Mouse (Mus musculus): ENCODE data around the gene Irx4.

Irx4 gene

DNA sequence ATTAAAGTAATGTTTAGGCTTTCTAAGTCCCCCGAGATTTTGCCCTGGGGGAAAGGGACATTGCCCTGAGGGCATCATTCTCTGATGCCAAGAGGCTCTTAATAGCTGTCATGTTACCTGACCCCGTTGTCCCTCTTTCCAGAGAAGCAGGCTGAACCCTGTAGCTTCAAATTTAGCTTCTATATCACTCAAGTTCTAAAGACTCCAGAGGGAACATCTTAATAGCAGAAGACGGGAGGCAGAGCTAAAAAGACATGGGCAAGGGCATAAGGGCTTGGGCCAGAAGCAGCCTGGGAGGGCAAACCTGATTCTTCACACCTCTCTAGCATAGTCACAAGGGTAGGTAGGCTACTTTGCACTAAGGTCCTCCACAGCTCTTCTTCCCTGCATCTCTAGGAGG, 9.6 kb downstream of the Irx4 start:
- in situ Hi-C loops (cut with MboI, MseI), result no loop called here

DNA sequence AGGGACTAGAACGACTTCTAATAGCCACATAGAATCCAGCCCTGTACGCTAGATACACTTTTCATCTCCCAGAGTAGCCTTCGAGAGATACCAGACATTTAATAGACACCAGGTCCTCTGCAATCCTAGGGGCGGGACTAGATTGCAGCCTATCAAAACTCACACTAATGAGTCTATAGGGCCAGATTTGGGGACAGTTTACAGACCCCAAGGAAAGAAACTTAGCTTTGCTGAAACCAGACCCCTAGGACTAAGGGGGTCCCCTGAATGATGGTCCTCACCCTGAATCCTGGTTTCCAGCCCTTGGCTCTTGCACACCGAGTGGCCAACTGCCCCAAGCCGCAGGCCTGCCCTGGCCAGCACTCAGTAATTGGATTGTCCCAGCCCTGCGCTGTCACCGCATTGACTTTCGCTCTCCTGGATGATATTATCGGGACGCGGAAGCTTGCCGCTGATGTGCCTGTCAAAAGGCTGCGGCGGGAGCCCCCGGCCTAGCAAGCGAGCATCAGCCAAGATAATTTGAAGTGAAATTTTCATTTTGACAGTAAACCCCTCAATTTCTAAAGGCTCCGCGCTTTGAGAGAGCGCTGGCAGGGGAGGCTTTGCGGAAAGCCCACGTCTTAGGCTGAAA, 10.3 kb downstream of the Irx4 start:
- in situ Hi-C loops (cut with MboI, MseI), result no loop called here

DNA sequence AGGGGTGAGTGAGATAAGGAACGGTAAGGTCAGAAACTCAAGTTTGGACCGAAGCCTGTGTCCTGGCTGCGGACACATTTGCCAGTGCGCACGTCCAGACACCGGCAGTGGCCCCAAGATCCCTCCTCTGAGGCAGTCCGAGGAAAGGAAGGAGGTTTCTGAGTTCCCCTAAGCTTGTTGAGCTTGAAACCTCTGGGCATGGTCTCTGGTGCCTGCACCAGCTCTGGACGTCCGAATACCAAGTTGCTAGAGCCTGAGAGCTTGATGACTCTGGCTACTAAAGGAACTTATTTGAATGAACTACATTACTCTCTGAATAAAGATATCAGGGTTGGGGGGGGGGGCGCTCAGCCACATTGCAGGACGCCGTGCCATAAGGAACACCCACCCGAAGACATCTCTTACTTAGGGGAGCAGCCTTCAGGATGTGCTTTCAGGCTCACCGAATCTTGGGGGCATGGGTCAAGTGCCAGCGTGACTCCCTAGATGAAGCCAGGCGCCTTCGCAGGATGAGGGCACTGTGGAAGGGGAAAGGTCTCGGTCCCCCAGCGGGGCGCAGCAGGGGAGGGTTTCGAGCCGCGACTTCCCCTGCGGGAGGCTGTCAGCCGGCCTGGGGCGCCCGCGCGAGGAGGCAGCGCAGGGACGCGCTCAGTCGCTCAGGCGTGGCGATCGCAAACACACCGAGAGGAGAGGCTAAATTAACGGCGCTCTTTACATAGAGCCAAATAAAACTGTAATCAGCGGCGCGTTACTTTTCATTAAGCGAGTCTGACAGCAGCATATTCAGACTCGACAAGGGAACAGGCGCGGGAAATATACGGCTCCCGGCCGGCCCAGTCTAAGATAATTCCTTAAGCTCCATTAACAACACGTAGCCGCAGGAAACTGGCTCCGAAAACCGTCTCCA, 11.3 kb downstream of the Irx4 start:
- in situ Hi-C loops (cut with MboI, MseI), result no loop called here

DNA sequence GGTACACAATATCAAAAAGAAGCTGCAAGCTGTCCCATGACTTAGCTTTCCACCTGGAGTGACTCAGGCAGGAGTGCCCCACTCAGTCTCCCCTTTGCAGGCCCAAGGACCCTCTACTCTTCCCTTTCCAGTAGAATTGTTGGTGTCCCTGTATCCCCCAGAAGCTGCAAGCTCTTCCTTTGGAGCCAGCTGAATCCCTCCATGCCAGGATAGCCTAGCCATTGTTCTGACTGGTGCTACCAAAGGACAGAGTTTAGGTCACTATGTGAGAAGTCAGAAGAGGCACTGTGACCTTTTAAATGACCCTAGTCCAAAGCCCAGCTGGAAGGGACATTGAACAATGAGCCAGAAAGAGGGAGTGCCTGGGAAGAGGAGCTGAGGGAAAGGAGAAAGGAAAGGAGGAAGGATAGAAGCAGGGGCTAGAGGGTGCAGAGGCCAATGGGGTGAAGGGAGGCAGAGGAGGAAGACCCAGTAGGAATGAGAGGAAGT, 12.6 kb downstream of the Irx4 start:
- in situ Hi-C loops (cut with MboI, MseI), result no loop called here

DNA sequence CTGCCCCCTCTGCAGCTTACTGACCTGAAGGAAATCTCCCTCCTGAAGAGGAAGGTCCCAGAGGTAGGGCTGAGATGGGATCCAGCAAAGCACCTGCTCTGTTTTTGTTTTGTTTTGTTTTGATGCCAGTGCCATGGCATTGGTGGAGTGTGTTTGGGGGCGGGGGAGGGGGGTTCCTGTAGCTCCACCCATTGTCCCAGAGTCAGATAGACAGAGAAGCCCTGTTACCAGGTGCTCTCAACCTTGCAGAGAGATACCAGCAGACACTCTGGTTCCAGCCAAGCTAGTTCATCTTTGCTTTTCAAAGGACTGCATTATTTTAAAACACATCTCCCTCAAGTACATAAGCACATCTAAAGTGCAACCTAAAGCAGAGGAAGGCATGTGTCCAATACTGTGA, 13.3 kb downstream of the Irx4 start:
- in situ Hi-C loops (cut with MboI, MseI), result no loop called here

DNA sequence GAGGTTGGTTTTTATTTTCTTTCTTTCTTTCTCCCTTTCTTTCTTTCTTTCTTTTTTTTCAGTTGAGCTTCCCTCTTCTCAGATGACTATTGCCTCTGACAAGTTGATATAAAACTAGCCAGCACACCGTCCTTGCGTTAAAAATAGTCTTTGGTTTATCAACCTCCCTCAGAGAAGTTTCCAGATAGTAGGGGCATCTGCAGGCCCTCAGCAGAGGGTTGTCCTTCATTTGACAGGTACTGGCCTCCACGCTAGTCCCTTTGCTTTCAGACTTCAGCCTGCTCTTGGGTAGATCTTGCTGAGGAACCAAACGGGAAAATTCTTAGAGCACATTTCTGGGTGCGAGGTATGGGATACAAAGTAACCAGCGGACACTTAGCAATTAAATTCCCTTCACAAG, 17.1 kb downstream of the Irx4 start:
- in situ Hi-C loops (cut with MboI, MseI), result no loop called here

DNA sequence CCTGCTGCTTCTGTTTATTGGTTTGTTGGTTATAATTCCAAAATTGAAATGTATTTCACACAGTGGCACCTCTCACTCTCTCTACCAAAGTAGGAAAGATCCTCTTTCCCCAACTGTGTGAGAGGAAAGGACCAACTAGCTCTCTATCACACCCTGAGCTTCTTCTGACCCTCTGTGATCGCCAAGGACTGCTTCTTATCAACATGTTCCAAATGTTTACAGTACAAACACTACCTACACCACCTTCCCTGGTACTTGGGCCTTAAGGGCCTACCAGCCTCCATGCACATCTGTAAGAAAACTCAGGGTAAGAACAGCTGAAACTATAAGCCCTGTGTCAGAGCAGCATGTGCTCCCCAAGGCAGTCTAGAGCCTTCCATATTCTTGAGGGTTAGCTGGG, 17.5 kb downstream of the Irx4 start:
- in situ Hi-C loops (cut with MboI, MseI), result no loop called here

DNA sequence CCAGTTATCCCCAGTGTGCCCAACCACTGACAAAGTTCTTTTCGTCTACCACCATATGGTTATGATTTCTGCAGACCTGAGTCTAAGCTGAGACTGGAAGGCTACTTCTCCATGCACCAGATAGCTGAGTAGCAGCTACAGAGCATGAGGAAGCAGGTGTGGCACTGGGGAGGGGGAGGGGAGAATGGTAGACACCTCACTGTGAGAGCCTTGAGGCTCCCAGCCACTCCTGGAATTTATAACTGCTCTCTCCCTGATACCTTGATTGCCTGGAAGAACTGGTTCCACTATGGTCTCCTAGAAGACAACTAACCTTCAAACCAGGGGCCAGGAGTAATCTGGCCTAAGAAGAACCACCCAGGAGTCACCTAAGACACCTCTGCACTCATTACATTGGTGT, 18.9 kb downstream of the Irx4 start:
- in situ Hi-C loops (cut with MboI, MseI), result no loop called here

DNA sequence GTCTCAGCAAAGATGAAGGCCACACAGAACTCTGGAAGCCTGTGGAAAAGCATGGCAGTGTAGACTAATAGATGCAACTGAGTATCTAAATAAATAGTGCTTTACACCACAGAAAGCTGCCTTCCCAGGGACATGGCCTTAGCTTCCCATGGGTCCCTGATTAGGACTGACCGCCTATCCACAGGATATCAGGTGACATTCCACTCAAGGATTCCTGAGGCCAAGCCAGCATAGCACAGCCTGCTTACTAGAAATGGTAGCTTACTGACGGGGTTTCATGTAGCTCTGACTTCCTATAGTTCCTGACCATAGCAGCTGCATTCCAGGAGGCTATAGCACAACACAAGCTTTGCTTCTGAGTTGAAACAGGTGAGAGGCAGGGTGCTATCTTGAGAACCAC, 22.1 kb downstream of the Irx4 start:
- in situ Hi-C loops (cut with MboI, MseI), result no loop called here

DNA sequence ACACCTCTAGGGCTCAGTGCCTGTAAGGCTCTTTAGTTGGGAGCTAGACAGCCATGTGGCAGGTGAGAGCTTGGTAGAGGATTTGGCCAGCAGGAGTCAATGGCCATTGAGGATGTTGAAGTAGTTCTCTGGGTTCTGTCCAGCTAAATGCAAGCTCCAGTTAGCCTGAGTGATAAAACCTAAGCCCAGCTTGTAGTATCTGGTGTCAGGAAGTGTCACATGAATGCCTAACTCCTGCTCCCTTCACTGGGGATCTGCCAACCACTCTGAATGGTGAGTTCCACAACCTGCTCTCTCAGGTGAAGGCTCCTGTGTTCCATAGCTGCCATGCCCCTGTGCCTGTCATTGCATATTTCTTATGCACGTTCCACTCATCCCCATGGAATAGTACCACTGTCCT, 23.3 kb downstream of the Irx4 start:
- in situ Hi-C loops (cut with MboI, MseI), result no loop called here

DNA sequence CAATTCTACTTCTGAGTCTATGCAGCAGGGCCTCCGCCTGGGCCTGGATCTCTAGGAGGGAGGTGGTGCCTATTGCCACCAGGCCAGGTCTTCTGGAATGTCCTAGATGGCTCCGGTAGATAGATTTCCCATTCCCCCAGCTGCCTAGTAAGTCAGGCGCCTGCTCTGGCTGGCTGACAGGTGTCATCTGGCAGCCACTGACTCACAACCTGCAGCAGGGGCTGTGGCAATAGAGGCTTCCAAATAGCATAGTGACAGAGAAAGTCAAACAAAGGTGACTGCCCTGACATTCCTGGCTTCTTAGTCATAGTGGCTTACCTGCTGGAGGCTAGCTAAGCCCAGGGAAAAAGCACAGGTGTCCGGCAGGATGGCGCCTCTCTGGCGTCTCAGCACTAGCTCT, 29.9 kb downstream of the Irx4 start:
- in situ Hi-C loops (cut with MboI, MseI), result no loop called here

DNA sequence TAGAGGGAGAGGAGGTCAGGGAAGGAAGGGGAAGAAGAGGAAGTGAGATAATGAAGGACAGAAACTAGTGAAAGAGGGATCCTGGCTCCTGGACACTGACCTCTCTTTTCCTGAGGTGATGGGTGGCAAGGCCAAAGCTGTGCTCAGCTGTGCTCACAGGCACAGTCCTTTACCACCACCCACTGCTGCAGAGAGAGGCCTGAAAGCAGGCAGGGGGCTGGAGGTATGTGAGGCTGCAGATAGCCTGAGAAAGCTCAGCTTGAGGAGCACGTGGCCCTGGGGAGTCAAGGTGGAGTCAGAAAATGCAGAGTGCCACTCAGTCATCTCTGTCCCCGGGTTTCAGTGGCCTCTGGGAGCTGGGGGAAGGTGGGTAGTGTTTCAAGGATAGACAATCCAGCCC, 30.8 kb downstream of the Irx4 start:
- in situ Hi-C loops (cut with MboI, MseI), result no loop called here

DNA sequence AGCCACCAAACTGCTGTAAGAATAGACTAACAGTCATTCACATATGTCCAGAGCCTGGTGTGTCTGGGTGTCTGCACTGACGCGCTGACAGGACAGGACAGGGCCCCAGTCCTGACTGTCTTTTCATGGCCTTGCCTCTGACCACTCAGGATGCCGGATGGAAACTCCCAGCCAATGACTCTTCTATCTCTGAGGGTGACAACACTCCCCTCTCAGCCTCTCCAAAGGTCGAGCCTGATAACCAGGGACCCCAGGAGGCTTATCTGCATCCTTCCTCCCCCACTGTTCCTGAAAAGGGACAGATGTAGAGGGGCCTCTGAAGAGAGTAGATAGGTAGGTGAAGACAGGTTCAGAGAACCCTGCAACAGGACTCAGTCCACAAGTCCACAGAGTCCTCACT, 38.4 kb downstream of the Irx4 start:
- in situ Hi-C loops (cut with MboI, MseI), result no loop called here

DNA sequence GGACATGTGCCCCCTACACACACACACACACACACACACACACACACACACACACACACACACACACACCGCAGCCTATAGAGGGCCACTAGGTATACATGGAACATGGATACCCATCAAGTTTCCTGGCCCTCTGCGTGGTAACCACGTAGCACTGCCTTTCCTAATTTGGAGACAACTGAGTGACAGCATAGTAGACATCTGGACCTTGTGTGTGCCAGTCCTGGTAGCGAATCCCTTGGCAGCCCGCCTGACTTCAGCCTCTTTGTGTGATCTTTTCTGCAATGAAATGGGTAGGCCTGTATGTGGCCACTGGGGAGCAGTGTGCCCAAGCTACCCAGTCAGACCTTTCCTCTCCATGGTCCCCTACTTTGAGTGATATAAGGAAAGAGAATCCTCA, 39.0 kb downstream of the Irx4 start:
- in situ Hi-C loops (cut with MboI, MseI), result no loop called here

DNA sequence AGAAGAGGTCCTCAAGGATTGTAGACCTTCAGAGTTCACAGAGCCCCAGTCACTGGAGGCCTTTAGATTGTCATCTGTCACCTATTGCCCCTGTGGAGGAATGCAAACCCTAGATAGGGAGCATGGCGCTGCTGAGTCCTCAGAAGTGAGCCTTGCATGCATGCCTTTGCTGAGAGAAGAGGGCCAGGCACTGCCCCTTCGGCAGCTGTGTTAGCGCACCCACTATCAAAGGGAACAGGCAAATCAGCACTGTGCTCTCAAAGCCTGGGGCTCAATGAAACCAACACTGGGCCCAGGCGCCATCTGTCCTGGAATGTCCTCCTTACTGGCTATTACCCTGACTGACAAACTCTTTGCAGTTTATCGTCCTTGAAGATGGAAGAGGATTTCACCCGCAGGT, 44.5 kb downstream of the Irx4 start:
- in situ Hi-C loops (cut with MboI, MseI), result no loop called here

DNA sequence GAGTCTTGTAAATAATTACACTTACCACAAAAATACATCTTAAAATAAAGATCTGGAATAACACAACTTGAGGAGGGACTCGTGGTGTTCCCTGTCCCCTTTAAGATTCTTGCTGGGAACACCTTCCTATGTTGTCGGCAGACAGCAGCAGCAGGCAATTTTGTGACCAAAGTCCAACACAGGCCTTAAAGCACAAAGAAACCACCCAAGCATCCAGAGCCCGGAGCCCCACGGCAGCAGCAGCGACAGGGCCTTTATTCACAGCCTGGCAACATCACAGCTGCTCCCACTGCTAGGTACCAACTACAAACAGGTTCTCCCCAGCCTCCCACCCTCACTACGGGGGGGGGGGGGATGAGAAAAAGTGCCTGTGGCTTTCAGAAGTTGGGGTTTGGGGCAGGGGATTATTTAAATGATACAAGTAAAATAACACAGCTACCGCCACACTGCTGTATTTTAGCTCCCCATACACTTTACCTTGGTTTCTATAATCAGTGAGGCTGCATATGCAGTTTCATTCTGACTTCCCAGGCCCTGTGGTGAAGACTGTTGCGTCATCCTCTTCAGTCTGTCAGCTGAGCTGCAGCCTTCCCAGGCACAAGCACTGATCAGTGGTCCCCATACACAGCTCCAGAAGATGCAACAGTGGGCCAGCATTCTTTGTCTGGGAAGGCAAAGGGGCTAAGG, 45.3 kb downstream of the Irx4 start:
- in situ Hi-C loops (cut with MboI, MseI), result no loop called here

DNA sequence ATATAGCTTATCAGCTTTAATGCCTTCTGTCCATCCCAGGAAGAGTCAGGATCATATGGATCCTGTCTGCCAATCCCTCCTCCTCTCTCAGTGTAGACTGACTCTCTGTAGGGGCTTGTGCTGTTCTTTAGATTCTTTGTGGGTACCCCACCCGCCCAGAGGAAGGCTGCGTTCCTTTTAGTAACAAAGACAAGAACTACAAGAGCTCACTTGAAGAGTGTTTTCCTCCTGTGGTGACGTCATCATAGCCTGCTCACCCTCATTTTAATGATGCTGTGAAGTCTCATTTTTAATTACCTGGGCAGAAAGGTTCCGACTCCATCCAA, 45.8 kb downstream of the Irx4 start:
- in situ Hi-C loops (cut with MboI, MseI), result no loop called here

DNA sequence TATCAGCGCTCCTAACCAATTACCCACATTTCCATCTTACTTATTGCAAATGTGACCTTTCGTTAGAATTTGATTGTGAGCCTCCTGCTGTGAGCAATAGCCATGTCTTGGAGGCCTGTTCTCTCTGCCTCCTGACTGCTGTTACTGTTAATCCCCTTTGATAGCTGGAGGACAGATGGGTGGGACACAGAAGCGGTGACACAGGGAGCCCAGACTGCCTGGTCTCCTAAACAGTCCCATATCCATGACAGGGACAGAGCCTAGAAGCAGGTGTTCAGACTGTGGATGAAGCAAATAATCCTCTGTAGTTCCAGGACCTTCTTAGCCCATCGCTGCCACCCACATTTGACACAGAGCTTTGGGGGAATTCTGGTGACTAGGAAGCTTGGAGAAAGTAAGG, 46.2 kb downstream of the Irx4 start:
- in situ Hi-C loops (cut with MboI, MseI), result no loop called here

DNA sequence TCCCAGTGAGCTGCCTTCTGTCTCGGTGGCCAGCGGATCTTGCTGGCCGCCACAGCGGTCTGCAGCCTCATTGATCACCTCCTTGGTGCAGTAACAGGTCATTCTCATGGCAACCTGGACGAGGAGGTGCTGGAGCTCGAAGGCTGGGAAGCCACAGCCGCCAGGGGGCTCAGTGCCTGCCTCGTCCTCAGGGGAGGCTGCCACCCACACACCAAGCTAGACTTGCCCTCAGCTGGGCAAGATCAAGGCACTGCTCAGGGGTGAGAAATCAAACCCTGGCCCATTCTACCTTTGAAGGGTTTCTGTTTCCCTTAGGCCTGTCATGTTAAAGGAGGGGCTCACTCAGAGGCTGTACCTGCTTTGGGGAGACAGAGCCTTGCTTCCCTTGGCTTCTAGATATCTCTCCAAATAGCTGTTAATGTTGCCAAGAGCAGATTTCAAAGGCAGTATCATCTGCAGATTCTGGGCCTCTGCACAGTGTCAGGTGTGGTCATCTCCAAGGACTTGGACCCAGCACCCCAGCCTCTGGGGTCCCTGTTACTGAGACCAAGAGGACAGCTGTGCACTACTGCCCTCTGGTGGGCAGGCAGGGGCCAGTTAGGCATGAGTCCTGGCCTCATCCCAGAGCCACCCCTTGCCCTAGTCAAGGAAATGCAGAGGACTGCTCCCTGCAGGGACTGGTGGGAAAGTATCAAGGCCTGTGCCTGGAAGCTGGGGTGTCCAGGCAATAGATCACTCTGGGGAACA, 50.1 kb downstream of the Irx4 start:
- in situ Hi-C loops (cut with MboI, MseI), result no loop called here
